Mouse (Mus musculus) E14TG2a.4 (cell line): ENCODE measurements around the gene Ociad1.
A peak's percentile ranks its signal among the peaks of the same experiment; 100 is the strongest.

Source experiments
- H3K27me3 ChIP-seq: 2 replicates; pipeline ENCODE4 v1.6.1; 2014; ENCODE audit warnings: low read length, control low read depth; ENCODE audit not compliant: insufficient read depth
- H3K36me3 ChIP-seq: 2 replicates; pipeline ENCODE4 v1.6.1; 2014; ENCODE audit warnings: low read length, control low read depth; ENCODE audit not compliant: insufficient read depth
- H3K4me1 ChIP-seq: replicated peaks from 2 replicates; pipeline ENCODE4 v1.6.1; 2014; ENCODE audit warnings: low read depth, low read length, control low read depth
- H3K4me3 ChIP-seq: replicated peaks from 2 replicates; pipeline ENCODE4 v1.5.1; 2014; ENCODE audit warnings: mild to moderate bottlenecking, low read length
- H3K9me3 ChIP-seq: 2 replicates; pipeline ENCODE4 v1.6.1; 2014; ENCODE audit warnings: low read length, control low read depth
- CTCF ChIP-seq: conservative IDR thresholded peaks from 2 replicates; pipeline ENCODE4 v1.5.1; 2014; ENCODE audit warnings: low read length
- NANOG ChIP-seq: IDR thresholded peaks from 2 replicates; pipeline ENCODE4 v1.6.1; 2014; ENCODE audit warnings: borderline replicate concordance, low read length, mixed read lengths
- POU5F1 ChIP-seq: IDR thresholded peaks from 2 replicates; pipeline ENCODE4 v1.6.1; 2014; ENCODE audit warnings: low read length, borderline replicate concordance

Gene Ociad1

DNA sequence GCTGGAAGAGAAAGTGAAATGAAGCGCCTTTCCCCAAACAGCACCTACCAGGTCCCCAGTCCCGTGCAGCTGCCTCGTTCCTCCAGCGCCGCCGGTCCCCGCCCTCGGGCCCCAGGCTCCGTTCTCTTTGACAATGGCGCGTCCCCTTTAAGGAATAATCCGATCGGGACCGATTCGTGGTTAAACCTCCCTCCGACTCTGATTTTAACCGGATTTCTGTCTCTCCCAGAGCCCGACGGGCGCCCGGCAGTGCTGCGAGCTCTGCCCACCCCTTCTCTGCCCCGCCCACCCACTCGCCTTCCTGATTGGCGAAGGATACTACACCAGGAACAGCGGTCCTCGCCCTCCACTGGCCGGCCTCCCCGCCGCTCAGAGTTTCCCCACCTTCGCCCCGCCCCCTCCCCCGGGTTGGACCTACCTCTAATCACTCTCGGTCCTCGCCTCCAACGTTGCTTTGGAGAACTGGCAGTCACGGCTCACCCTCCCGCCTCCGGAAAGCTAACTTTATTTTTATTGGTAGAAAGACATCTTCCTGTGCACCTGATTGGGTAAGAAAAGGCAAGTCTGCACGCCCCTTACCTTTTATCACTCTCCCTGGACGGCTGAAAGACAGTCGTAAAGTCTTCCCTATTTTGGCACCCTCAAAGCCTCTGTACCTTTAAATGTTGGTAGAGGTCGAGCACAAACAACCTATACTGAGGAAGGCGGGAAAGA lies 36.1 kb upstream of the Ociad1 start, which contains the start of gene Fryl:
TSS of gene Fryl (minus strand) at position 268 of the 714 bp plus-strand sequence.
- Histone ChIP-seq H3K4me1 (peaks cover 33% of the 10 kb centered on the region), H3K36me3 (peaks cover 5% of the 10 kb centered on the region; the same call in 1 of the 2 replicates), H3K9me3 (no peaks in the 10 kb centered on the region), H3K27me3 (no peaks in the 10 kb centered on the region), H3K4me3 (peak within 1 kb of the TSS; percentile 98)
- TF ChIP-seq CTCF, result no peak

DNA sequence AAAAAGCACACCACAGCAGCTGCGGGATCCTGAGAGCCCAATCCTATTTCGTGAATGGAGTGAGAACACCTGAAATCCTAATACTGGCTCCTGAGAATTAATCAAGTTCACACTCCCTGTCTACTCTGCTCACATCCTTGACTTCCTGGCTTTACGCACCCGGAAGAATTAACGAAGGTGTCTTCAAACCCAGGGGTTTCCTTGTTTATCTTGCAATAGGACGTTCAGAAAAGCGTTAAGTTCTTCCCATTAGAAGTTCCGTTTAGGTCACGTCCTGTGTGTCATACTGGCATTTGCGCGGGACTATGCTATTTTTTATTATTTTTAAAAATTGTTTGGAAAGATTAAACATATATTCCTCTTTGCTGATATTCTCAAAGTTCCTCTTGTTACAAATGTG lies 35.5 kb upstream of the Ociad1 start:
- H3K9me3 ChIP-seq, result no peaks in the 10 kb centered on the region
- H3K4me1 ChIP-seq, result peaks cover 30% of the 10 kb centered on the region
- no peak for TF ChIP-seq CTCF
- no peak for TF ChIP-seq POU5F1
- TF ChIP-seq NANOG, result no peak

DNA sequence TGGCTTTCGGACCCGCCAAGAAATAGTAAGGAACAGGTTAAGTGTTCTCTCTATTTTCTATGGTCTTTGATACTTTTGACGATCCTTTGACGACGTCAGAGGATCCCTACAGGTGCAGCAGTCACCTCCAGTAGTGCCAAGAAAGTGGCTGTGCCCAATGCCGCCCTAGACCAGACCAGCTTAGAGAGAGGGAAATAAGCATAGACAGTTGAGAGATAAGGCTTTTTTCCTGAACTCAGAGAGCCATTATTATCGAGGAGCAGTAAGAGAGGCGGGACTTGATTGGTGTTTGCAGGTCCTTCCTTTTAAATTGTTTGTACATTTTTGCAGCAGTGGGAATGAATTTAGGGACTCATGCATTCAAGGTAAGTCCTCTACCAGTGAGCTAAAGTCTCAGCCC lies 34.9 kb upstream of the Ociad1 start:
- peak overlapping the region; percentile 75 for H3K4me3 ChIP-seq
- H3K4me1 ChIP-seq, result peaks cover 29% of the 10 kb centered on the region
- no peaks in the 10 kb centered on the region for H3K9me3 ChIP-seq
- H3K36me3 ChIP-seq, result no peaks in the 10 kb centered on the region
- TF ChIP-seq NANOG (no peak), POU5F1 (no peak), CTCF (no peak)
- no peaks in the 10 kb centered on the region for H3K27me3 ChIP-seq

More for the DNA sequence above, 35.5 kb upstream of the Ociad1 start:
- Histone ChIP-seq H3K36me3 (0 out of 2 replicates have a peak, but pooled peaks cover 1% of the 10 kb centered on the region), H3K4me3 (peak overlapping the region; percentile 75), H3K27me3 (no peaks in the 10 kb centered on the region)

DNA sequence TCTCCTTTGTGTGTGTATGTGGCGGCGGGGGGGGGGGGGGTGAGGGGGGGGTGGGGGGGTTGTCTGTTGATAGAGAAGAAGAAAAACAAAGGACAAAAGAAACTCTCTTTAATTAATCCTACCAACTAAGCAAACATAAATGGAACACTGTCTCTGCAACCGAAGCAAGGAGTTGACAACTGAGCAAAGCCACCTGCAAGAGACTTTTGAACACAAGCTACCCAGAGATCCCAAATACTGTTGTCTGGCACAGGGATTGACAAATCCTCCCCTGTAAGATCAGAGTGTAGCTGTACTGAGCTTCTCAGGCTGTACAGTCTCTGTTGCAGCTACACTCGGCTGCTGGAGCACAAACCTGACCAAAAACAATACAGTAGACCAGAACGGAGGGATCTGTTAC lies 28.5 kb upstream of the Ociad1 start:
- peaks cover 9% of the 10 kb centered on the region for H3K4me1 ChIP-seq
- H3K27me3 ChIP-seq, result no peaks in the 10 kb centered on the region
- peaks cover 7% of the 10 kb centered on the region for H3K9me3 ChIP-seq
- TF ChIP-seq POU5F1 (no peak), NANOG (no peak), CTCF (no peak)
- H3K4me3 ChIP-seq, result no peak overlapping the region
- no peaks in the 10 kb centered on the region for H3K36me3 ChIP-seq

DNA sequence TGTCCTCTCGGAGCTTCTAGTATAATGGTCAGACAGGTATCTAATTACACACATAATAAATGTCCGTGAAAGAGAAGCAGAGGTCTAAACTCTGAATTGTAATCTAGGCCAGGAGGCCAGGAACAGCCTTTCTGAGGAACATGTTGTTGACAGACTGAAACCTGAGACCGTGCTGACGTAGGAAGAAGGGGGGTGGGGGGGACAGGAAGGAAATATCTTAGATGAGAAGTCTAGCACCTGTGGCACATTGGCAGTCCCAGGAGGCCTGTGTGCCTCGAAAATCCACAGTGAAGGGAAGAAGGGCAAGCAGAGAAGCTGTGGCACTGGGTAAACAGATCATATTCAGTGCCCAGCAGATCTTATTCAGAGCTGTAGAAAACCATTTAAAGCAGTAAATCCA lies 27.1 kb upstream of the Ociad1 start:
- Histone ChIP-seq H3K9me3 (peaks cover 7% of the 10 kb centered on the region), H3K4me3 (no peak overlapping the region), H3K27me3 (no peaks in the 10 kb centered on the region), H3K4me1 (peaks cover 9% of the 10 kb centered on the region), H3K36me3 (no peaks in the 10 kb centered on the region)
- TF ChIP-seq NANOG, result no peak
- no peak for TF ChIP-seq CTCF
- TF ChIP-seq POU5F1, result no peak

DNA sequence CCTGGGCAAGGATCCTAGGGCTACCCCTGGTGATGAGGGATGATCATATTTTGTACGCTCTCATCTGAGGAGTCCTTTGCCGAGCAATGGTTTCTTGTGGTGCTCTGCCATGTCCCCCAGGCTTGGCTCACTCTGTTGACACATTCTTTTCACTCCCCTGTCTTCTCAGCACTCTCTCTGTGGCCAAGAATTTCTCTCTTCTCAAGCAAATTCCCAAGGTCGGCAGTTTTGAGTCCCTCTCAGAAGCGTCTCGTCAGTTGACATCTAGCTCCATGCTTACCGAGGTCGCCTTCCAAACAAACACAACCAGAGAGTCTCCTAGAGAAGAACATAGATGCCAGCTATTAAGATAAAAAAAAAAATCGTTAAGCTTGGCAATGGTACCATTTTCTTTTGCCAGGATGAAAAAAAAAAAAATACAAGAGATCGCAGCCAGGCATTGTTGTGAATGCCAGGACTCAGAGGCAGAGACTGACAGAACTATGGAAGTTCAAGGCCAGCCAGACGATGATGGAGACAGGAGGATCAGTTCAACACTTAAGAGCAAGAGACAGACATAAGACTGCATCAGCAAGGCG lies 23.9 kb upstream of the Ociad1 start:
- Histone ChIP-seq H3K9me3 (peaks cover 7% of the 10 kb centered on the region), H3K4me3 (no peak overlapping the region), H3K36me3 (no peaks in the 10 kb centered on the region), H3K4me1 (peaks cover 15% of the 10 kb centered on the region), H3K27me3 (no peaks in the 10 kb centered on the region)
- no peak for TF ChIP-seq CTCF
- TF ChIP-seq POU5F1, result no peak

DNA sequence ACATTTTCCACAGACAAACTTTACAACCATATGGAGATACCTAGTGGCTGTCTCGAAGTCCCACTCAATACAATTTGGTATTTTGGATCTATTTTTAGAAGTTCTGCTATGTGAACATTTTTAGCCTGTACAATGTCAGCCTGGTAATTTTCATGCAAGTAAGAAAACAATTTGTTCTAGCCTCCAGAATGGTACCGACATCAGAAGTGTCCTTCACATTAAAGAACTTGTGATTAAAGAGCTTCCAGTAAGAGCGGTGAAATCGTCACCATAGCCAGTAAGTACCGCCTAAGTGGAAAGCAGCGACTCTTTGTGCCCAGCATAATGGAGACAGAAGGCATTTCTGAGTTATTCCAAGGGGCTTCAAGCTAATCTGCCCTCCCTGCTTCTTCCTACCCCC lies 22.0 kb upstream of the Ociad1 start:
- Histone ChIP-seq H3K4me3 (no peak overlapping the region), H3K9me3 (peaks cover 7% of the 10 kb centered on the region), H3K4me1 (peaks cover 12% of the 10 kb centered on the region; the same call in 1 of the 2 replicates), H3K27me3 (peaks cover 7% of the 10 kb centered on the region), H3K36me3 (no peaks in the 10 kb centered on the region)
- TF ChIP-seq NANOG (no peak), POU5F1 (no peak), CTCF (no peak)

DNA sequence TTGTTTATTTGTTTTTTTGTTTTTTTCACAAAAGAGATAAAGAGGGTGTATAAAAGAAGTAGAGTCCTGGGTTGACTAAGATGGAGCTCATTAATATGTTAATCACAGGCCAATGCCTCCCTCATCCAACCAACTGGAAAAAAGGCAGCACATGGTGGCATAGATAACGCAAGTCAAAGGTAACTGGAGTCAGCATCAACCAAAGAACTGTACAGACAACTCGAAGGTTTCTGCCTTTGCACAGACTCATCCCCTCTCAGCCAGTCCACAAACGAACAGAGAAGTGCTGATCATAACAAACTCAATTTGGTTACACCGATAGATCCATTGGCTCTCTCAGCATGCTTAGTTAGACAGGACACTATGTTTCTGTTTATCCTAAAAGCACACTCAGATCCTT lies 19.4 kb upstream of the Ociad1 start:
- no peak for TF ChIP-seq POU5F1
- Histone ChIP-seq H3K4me3 (no peak overlapping the region), H3K27me3 (peaks cover 8% of the 10 kb centered on the region), H3K4me1 (peaks cover 12% of the 10 kb centered on the region; the same call in 1 of the 2 replicates), H3K36me3 (no peaks in the 10 kb centered on the region), H3K9me3 (no peaks in the 10 kb centered on the region)

DNA sequence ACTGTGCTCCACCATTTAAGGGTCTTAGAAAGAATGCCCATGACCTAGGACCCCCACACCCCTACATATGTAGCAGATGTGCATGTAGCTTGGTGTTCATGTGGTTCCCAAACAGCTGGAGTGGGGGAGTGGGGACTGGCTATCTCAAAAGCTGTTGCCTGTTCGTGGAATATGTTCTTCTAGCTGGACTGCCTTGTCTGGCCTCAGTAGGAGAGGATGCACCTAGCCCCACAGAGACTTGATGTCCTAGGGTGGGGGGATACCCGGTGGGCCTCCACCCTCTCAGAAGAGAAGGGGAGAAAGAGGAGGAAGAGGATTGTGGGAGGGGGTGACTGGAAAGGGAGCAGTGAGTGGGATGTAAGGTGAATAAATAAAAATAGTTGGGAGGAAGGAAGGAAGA lies 17.6 kb upstream of the Ociad1 start:
- TF ChIP-seq CTCF (no peak), NANOG (no peak), POU5F1 (no peak)
- Histone ChIP-seq H3K36me3 (no peaks in the 10 kb centered on the region), H3K4me3 (no peak overlapping the region), H3K27me3 (peaks cover 8% of the 10 kb centered on the region), H3K4me1 (peaks cover 11% of the 10 kb centered on the region), H3K9me3 (no peaks in the 10 kb centered on the region)
